Mouse (Mus musculus): Measurements from ENCODE around the gene Rps2. TPM values are rescaled to one million over a fixed set of nuclear protein-coding genes. Genes with fewer than 3 reads are reported as not detected.
A peak's percentile ranks its signal among the peaks of the same experiment; 100 is the strongest.

Rps2 gene
- polyA plus RNA-seq, 1 experiment from 2014 or later, result 816 TPM

- Histone ChIP-seq H3K4me3 (peak overlapping the region; percentile 96), H3K9me3 (no peaks in the 10 kb centered on the region), H3K4me2 (replicated peaks) (peak overlapping the region; percentile 55), H3K27me3 (peaks cover 13% of the 10 kb centered on the region), H3K4me1 (peaks cover 31% of the 10 kb centered on the region), H3K9ac (replicated peaks) (peak overlapping the region; percentile 23; the same call in 1 of the 2 replicates), H3K36me3 (peaks cover 7% of the 10 kb centered on the region), H3K27ac (replicated peaks) (no peak overlapping the region)
- no peak for ATAC-seq (replicated peaks)
- 18% methylated on average over 23 of the region's 23 CpGs for WGBS
These were observed 30.3 kb upstream of the Rps2 start for GRCm38 (mm10) chr17:24687599-24687998.

GRCm38 (mm10) chr17:24689251-24690081 is 28.4 kb upstream of the Rps2 start, which contains the start of gene Syngr3:
Syngr3 (minus strand) TSS chr17:24689955.
- H3K27ac ChIP-seq (replicated peaks), result peak within 1 kb of the TSS; percentile 90
- H3K27me3 ChIP-seq, result peaks cover 13% of the 10 kb centered on the region
- no peaks in the 10 kb centered on the region for H3K9me3 ChIP-seq
- WGBS, result under 1% methylated on average over 53 of the region's 55 CpGs
- H3K4me3 ChIP-seq, result peak within 1 kb of the TSS; percentile 96
- peaks cover 36% of the 10 kb centered on the region for H3K4me1 ChIP-seq
- peak within 1 kb of the TSS; percentile 98 for H3K9ac ChIP-seq (replicated peaks)
- H3K36me3 ChIP-seq, result peaks cover 15% of the 10 kb centered on the region
- ATAC-seq (replicated peaks), result peak; percentile 59
- peak within 1 kb of the TSS; percentile 79 for H3K4me2 ChIP-seq (replicated peaks)

- no peak for ATAC-seq (replicated peaks)
- no peak overlapping the region for H3K4me3 ChIP-seq
- peaks cover 51% of the 10 kb centered on the region for H3K4me1 ChIP-seq
- no peaks in the 10 kb centered on the region for H3K9me3 ChIP-seq
- no peak overlapping the region for H3K9ac ChIP-seq (replicated peaks)
- WGBS, result 89% methylated on average over 5 of the region's 5 CpGs
- H3K36me3 ChIP-seq, result peaks cover 15% of the 10 kb centered on the region
- no peak overlapping the region for H3K4me2 ChIP-seq (replicated peaks)
- no peak overlapping the region for H3K27ac ChIP-seq (replicated peaks)
- peaks cover 13% of the 10 kb centered on the region for H3K27me3 ChIP-seq
These were observed 25.5 kb upstream of the Rps2 start for GRCm38 (mm10) chr17:24692385-24692784.

DNA sequence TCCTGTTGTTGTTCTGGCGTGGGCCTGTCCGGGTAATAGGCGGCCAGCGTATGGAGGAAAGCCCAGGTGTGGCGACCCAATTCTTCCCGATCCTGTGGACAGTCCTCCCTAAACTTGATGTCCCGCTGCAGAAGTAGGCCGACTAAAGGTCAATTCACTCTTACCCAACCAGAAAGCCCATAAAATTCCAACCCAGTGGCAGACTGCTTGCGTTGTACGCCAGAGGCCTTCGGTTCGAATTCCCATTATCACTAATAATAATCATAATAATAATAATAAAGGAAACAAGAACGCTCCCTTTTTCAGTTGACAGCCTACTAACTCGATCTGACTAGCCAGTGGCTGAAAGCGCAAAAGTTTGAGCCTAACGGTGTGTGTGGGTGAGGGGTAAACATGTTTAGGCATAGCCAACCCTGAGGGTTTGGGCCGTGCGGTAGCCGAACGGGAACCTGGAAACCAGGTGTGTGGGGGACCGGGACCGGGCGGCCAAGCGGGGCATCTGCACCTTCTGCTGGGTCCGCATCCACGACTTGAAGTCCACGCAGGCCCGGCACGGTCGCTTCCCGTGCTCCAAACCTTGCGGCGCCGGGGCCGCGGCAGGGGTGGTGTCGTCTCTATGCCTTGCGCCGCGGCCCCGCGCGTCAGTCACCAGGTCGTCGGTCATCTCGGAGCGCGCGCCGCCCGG is 22.4 kb upstream of the Rps2 start:
- WGBS, result 7% methylated on average over 44 of the region's 51 CpGs
- Histone ChIP-seq H3K27me3 (no peaks in the 10 kb centered on the region), H3K9ac (replicated peaks) (peak overlapping the region; percentile 86), H3K9me3 (no peaks in the 10 kb centered on the region), H3K4me1 (peaks cover 26% of the 10 kb centered on the region), H3K27ac (replicated peaks) (peak overlapping the region; percentile 87), H3K4me3 (peak overlapping the region; percentile 77), H3K4me2 (replicated peaks) (peak overlapping the region; percentile 72), H3K36me3 (peaks cover 21% of the 10 kb centered on the region)
- ATAC-seq (replicated peaks), result peak; percentile 38

DNA sequence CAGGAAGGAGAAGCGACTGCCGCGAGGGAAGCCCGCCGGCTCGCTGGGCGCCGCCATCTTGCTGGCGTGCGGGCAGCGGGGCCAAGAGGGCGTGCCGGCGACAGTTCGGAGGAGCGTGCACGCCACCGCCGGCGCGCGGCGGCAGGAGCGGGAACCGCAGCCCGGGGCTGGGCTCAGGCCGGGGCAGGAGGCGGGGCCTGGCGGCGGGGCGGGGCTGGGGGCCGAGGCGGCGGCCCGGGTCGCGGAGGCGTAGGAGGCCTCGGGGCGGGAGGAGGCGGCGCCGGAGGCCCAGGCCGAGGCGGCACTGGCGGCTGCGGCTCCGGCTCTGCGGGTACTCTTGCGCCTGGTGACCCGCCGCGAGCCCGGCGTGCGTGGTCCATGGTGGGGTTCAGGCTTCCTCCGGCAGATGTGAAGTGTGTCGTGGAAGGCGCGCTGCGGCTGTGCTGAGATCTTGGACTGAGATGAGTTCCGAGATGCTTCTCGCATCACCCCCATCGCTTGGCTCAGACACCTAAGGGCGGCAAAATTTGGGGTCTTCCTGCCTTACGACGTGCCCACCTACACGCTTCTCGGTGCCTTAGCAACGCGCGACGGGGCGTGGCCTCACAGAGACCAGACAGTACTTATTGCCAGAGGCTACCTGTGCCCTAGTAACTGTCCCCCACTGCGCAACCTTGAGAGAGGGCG is 21.8 kb upstream of the Rps2 start, which contains the start of the genes Gfer and Noxo1:
Gene Gfer, minus strand, starts transcription at position 146 of the 687 bp plus-strand sequence.
Gene Noxo1, plus strand, starts transcription at position 224 of the 687 bp plus-strand sequence.
- no peaks in the 10 kb centered on the region for H3K27me3 ChIP-seq
- H3K9me3 ChIP-seq, result no peaks in the 10 kb centered on the region
- peak within 1 kb of the TSS; percentile 72 for H3K4me2 ChIP-seq (replicated peaks)
- H3K9ac ChIP-seq (replicated peaks), result peak within 1 kb of the TSS; percentile 86
- H3K4me1 ChIP-seq, result peaks cover 24% of the 10 kb centered on the region
- WGBS, result under 1% methylated on average over 73 of the region's 76 CpGs
- peak; percentile 91 for ATAC-seq (replicated peaks)
- peak within 1 kb of the TSS; percentile 87 for H3K27ac ChIP-seq (replicated peaks)
- peaks cover 28% of the 10 kb centered on the region for H3K36me3 ChIP-seq
- H3K4me3 ChIP-seq, result peak within 1 kb of the TSS; percentile 77

DNA sequence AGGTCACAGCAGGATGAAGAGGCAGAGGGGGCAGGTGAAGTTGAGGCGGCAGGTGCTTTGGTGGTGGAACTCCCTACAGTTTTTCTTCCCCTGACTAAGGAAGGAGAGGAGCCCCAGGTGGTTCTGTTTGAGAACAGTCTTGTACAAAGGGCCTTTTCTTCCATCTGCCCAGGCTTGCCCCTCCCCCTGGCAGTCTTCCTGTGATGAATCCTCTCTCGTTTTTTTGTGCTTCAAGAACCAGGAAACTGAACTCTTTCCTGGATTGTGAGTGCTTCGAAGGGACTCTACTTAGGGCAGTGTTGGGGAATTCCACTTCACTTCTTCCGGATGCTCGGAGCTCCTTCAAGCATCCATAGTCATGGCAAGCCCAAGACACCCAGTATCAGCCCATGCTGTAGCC is 19.9 kb upstream of the Rps2 start:
- H3K9ac ChIP-seq (replicated peaks), result no peak overlapping the region
- H3K4me3 ChIP-seq, result no peak overlapping the region
- WGBS, result 19% methylated on average over 5 of the region's 5 CpGs
- H3K9me3 ChIP-seq, result no peaks in the 10 kb centered on the region
- H3K4me1 ChIP-seq, result peaks cover 24% of the 10 kb centered on the region
- H3K4me2 ChIP-seq (replicated peaks), result no peak overlapping the region
- H3K36me3 ChIP-seq, result peaks cover 34% of the 10 kb centered on the region
- ATAC-seq (replicated peaks), result no peak
- H3K27me3 ChIP-seq, result no peaks in the 10 kb centered on the region
- no peak overlapping the region for H3K27ac ChIP-seq (replicated peaks)

DNA sequence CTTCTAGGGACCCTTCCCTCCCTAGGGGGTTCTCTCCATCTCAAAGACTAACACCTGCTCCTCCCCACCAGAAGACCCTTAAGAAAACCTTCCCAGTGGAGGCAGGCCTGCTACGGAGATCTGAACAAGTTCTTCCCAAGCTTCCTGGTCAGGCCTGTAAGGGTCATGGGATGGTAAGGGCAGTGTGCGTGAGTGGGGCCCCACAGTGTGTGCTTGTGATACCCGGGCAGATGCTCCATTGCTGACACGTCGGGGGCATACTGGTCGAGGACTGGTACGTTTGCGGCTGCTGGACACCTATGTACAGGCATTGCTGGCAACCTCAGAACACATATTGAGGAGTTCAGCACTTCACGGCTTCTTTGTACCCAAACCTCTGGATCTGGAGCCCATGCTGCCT is 19.2 kb upstream of the Rps2 start:
- Histone ChIP-seq H3K27ac (replicated peaks) (no peak overlapping the region), H3K36me3 (peaks cover 33% of the 10 kb centered on the region), H3K9me3 (no peaks in the 10 kb centered on the region), H3K9ac (replicated peaks) (no peak overlapping the region), H3K4me3 (no peak overlapping the region), H3K4me2 (replicated peaks) (no peak overlapping the region), H3K4me1 (peaks cover 24% of the 10 kb centered on the region), H3K27me3 (no peaks in the 10 kb centered on the region)
- no peak for ATAC-seq (replicated peaks)
- WGBS, result 70% methylated on average over 9 of the region's 9 CpGs

GRCm38 (mm10) chr17:24699473-24699872 is 18.4 kb upstream of the Rps2 start:
- Histone ChIP-seq H3K4me1 (peaks cover 20% of the 10 kb centered on the region), H3K36me3 (peaks cover 38% of the 10 kb centered on the region), H3K9me3 (no peaks in the 10 kb centered on the region), H3K4me2 (replicated peaks) (no peak overlapping the region), H3K27me3 (no peaks in the 10 kb centered on the region), H3K9ac (replicated peaks) (no peak overlapping the region), H3K27ac (replicated peaks) (no peak overlapping the region), H3K4me3 (no peak overlapping the region)
- WGBS, result 85% methylated on average over 2 of the region's 2 CpGs
- no peak for ATAC-seq (replicated peaks)

- no peak overlapping the region for H3K4me2 ChIP-seq (replicated peaks)
- H3K4me1 ChIP-seq, result peaks cover 14% of the 10 kb centered on the region
- H3K9ac ChIP-seq (replicated peaks), result no peak overlapping the region
- H3K9me3 ChIP-seq, result no peaks in the 10 kb centered on the region
- no peak for ATAC-seq (replicated peaks)
- H3K27ac ChIP-seq (replicated peaks), result no peak overlapping the region
- 92% methylated on average over 9 of the region's 9 CpGs for WGBS
- no peaks in the 10 kb centered on the region for H3K27me3 ChIP-seq
- no peak overlapping the region for H3K4me3 ChIP-seq
- H3K36me3 ChIP-seq, result peaks cover 49% of the 10 kb centered on the region
These were observed 16.7 kb upstream of the Rps2 start for GRCm38 (mm10) chr17:24701251-24701650.

DNA sequence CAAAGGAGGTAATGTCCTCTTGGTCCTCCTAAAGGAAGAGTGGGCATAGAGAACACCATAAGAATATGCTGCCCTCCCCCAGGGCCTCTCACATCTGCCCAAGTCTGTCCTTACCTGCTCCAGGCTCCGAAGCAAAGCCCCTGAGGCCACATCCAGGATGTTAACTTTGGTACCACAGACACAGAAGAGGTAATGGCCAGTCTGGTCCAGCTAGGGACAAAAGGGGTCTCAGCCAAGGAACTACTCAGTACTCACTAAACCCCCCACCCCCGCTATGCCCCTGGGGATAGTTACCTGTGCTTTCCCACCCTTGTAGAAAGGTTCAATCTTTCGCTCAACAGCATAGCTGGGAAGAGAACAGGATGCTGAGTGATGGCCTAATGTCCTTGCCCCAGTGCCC is 12.1 kb upstream of the Rps2 start:
- H3K9ac ChIP-seq (replicated peaks), result no peak overlapping the region
- H3K36me3 ChIP-seq, result peaks cover 39% of the 10 kb centered on the region
- 0 out of 2 replicates have a peak overlapping the region, but pooled peaks have one; percentile 61 for H3K4me2 ChIP-seq (replicated peaks)
- 94% methylated on average over 3 of the region's 3 CpGs for WGBS
- H3K9me3 ChIP-seq, result no peaks in the 10 kb centered on the region
- H3K27ac ChIP-seq (replicated peaks), result no peak overlapping the region
- H3K4me1 ChIP-seq, result peaks cover 20% of the 10 kb centered on the region
- 0 out of 2 replicates have a peak overlapping the region, but pooled peaks have one; percentile 64 for H3K4me3 ChIP-seq
- no peaks in the 10 kb centered on the region for H3K27me3 ChIP-seq
- no peak for ATAC-seq (replicated peaks)

DNA sequence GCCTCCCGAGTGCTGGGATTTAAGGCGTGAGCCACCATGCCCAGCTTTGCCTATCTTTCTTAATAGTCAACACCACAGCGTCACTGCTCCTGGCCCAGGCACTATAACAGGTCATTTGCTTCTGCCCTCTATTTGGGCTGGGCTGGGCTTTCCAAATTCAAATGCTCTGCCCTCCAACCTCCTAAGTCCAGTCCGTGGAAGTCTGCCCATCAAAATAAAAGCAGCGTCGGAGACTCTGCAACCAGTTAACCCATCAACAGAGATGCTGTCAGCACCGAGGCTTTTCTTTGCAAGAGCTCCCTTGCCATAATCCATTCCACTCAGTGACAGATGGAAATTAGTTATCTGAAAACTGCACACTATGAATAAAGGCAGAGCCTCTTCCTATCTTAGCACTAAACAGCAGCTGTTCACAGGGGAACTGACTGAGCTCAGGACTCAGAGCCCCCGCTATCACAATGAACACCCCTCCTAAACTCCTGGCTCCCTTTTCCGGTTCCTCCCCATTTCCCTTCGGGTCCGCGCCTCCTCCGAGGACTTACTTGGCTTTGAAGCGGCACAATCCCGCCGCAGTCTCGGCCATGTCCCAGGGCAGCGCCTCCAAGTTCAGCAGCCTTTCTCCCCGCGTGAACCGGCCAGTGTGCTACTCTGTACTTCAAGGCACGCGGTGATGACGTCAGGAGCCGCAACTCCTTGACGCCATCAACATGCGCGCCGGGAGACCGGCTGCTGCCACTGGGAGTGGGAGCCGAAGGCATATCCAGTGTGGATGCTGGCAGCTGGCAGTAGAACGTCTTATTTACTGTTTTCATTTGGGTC is 10.7 kb upstream of the Rps2 start, which contains the start of gene Tbl3:
Gene Tbl3, minus strand, starts transcription at position 679 of the 819 bp plus-strand sequence.
- H3K4me2 ChIP-seq (replicated peaks), result peak within 1 kb of the TSS; percentile 61
- no peaks in the 10 kb centered on the region for H3K27me3 ChIP-seq
- no peaks in the 10 kb centered on the region for H3K9me3 ChIP-seq
- 4% methylated on average over 32 of the region's 32 CpGs for WGBS
- H3K9ac ChIP-seq (replicated peaks), result peak within 1 kb of the TSS; percentile 57
- H3K36me3 ChIP-seq, result peaks cover 26% of the 10 kb centered on the region
- H3K27ac ChIP-seq (replicated peaks), result peak within 1 kb of the TSS; percentile 80
- peak; percentile 92 for ATAC-seq (replicated peaks)
- H3K4me1 ChIP-seq, result peaks cover 20% of the 10 kb centered on the region
- peak within 1 kb of the TSS; percentile 64 for H3K4me3 ChIP-seq

Data from forebrain, embryonic 15.5 days (tissue).